In the genomic region with DNA sequence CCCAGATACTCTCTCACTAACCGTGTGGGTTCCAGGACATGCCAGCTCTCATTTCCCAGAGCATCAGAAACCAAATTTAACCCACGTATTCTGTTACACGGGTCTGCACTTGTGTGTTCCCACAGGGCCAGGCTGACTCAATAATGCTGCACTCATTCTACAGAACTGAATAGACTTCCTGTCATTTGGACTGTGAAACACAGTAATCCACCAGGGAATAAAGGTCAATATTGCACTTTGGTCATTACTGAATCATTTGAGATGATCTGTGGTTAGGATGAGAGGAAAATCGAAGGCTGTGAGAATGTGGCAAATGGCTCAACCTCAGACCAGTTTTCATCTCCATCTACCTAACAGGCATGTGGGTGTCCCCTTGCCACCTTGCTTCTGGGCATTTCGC, we compare ENCODE assay signal across 16 mouse cellular contexts.
"Had no signal": no experiment of that assay in that cellular context is flagged by ENCODE, and none has a peak within 500 bp of the region (broad histone marks: within the 10 kb centered on the region; RNA-seq: fewer than 3 reads in every experiment).

No protein-coding gene starts in this region.

- H3K9ac ChIP-seq: liver, embryonic 15.5 days; lung, embryonic 15.5 days; midbrain, embryonic 15.5 days; neural tube, embryonic 15.5 days had no signal

- H3K27me3 ChIP-seq: liver, embryonic 15.5 days; lung, embryonic 15.5 days; megakaryocyte, embryonic 14.5 days; midbrain, embryonic 15.5 days; neural tube, embryonic 15.5 days had no signal

- H3K36me3 ChIP-seq: liver, embryonic 15.5 days; midbrain, embryonic 15.5 days; neural tube, embryonic 15.5 days had no signal

- H3K4me3 ChIP-seq: limb, embryonic 10.5 days; liver, embryonic 15.5 days; lung, embryonic 15.5 days; megakaryocyte, embryonic 14.5 days; midbrain, embryonic 15.5 days; neural tube, embryonic 15.5 days had no signal

- H3K4me2 ChIP-seq: liver, embryonic 15.5 days; lung, embryonic 15.5 days; midbrain, embryonic 11.5 days; midbrain, embryonic 15.5 days; neural tube, embryonic 15.5 days had no signal

- H3K9me3 ChIP-seq: limb, embryonic 10.5 days; liver, embryonic 15.5 days; lung, embryonic 15.5 days; megakaryocyte, embryonic 14.5 days; midbrain, embryonic 15.5 days; neural tube, embryonic 15.5 days had no signal

- H3K27ac ChIP-seq: kidney, postnatal 0 days; limb, embryonic 10.5 days; liver, embryonic 15.5 days; lung, embryonic 15.5 days; macrophage; midbrain, embryonic 15.5 days; neural tube, embryonic 15.5 days; stomach, postnatal 0 days had no signal

- DNase-seq: kidney, adult 9 months; kidney, postnatal 36 days; lung, postnatal 14 days; right cerebral cortex, adult 18-20 months; right cerebral cortex, postnatal 25 days; thymus, postnatal 4 days had no signal

- ATAC-seq: midbrain, embryonic 15.5 days had no signal
